Mouse (Mus musculus) stomach, embryonic 14.5 days (tissue): ENCODE measurements at regions not wholly inside any gene's neighbourhood (a gene's known extent, or its start where the extent isn't known, plus 50 kb on each side); places are given as distances from the start of the nearest gene placed in this dataset.
"Not testable (repeated sequence)": the region's sequence is repeated elsewhere in the genome, so short reads cannot be mapped to it uniquely, and the experiment has no call there.

Experiments used
- ATAC-seq: fragments of 200-750 bp; cut with Nextera tagmentation; 2 replicates; pipeline ENCODE4 v1.8.0; 2017; ENCODE audit warnings: low read depth, moderate TSS enrichment; ENCODE audit not compliant: insufficient number of reproducible peaks, insufficient read depth, low FRiP score
- H3K27ac ChIP-seq: fragments of 300-500 bp; sonication (generic); 2 replicates; pipeline ENCODE4 v1.5.1; 2014; ENCODE audit warnings: mild to moderate bottlenecking, low read length, moderate library complexity, mixed read lengths
- H3K27me3 ChIP-seq: fragments of 300-500 bp; sonication (generic); 2 replicates; pipeline ENCODE4 v1.6.1; 2014; ENCODE audit warnings: low read length, control low read depth, mixed read lengths; ENCODE audit not compliant: control insufficient read depth, insufficient read depth
- H3K36me3 ChIP-seq: fragments of 300-500 bp; sonication (generic); 2 replicates; pipeline ENCODE4 v1.6.1; 2014; ENCODE audit warnings: mild to moderate bottlenecking, control low read depth, low read length, moderate library complexity, mixed read lengths; ENCODE audit not compliant: control insufficient read depth, insufficient read depth
- H3K4me1 ChIP-seq: fragments of 300-500 bp; sonication (generic); 2 replicates; pipeline ENCODE4 v1.6.1; 2014; ENCODE audit warnings: low read length, control low read depth, mixed read lengths; ENCODE audit not compliant: control insufficient read depth, insufficient read depth
- H3K4me2 ChIP-seq: fragments of 300-500 bp; sonication (generic); replicated peaks from 2 replicates; pipeline ENCODE4 v1.6.1; 2014; ENCODE audit warnings: low read depth, low read length, control low read depth
- H3K4me3 ChIP-seq: fragments of 300-500 bp; sonication (generic); 2 replicates; pipeline ENCODE4 v1.5.1; 2014; ENCODE audit warnings: low read depth, low read length, control low read depth
- H3K9ac ChIP-seq: fragments of 300-500 bp; sonication (generic); replicated peaks from 2 replicates; pipeline ENCODE4 v1.6.1; 2014; ENCODE audit warnings: low read depth, mild to moderate bottlenecking, control low read depth, low read length, moderate library complexity, mixed read lengths
- H3K9me3 ChIP-seq: fragments of 300-500 bp; sonication (generic); 2 replicates; pipeline ENCODE4 v1.6.1; 2016; ENCODE audit warnings: low read depth, low read length, control low read depth; ENCODE audit not compliant: control insufficient read depth
- WGBS: fragments of 180-500 bp; shearing (Covaris S2); extraction: QIAGEN DNeasy Blood & Tissue Kit; methylation state at CpG from one replicate; pipeline ENCODE4 v1.1.7; 2014; 5-methylcytosine and 5-hydroxymethylcytosine counted together

DNA sequence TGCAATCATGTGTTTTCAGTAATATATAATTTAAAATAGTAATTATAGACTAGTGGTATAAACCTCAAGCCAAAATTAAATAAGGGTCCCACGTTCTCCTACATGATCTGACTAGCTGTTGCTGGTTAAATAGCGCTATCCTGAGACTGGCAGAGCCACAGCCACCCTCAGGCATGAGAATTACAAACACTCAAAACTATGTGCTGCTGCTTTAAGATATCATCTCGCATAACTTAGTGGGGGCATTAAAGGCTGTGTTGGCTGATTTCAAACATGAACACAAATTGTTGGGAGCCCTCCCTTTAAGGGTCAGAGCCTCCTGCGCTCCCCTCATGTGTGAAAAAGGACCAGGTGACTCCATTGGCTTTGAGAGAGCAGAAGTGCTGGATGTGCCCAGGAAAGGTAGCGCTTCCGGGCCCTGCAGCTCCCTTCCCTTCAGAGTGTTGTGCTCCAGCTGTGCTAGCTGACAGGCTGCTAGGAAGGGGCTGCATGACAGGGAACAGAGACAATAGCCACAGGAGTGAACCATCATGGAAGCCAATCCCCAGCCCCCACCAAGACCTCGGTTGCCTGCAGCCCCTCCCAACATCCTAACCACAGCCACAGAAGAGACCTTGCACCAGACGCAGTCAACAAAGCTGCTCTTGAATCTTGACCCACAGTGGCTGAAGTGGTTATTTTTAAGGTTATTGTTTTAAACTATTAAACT, 79.4 kb downstream of the H2al2a start:
- 27% methylated on average over 8 of the region's 8 CpGs for WGBS
- ATAC-seq, result no peak

GRCm38 (mm10) chr2:17902616-17903015, 94.1 kb downstream of the H2al2a start:
- Histone ChIP-seq H3K36me3 (no peaks in the 10 kb centered on the region), H3K4me2 (no peak overlapping the region), H3K4me3 (no peak overlapping the region), H3K9ac (no peak overlapping the region), H3K4me1 (no peaks in the 10 kb centered on the region), H3K27me3 (no peaks in the 10 kb centered on the region), H3K27ac (no peak overlapping the region), H3K9me3 (no peaks in the 10 kb centered on the region)
- no peak for ATAC-seq
- 92% methylated on average over 1 of the region's 1 CpGs for WGBS

More for the DNA sequence above, 79.4 kb downstream of the H2al2a start:
- Histone ChIP-seq H3K36me3 (no peaks in the 10 kb centered on the region), H3K9ac (no peak overlapping the region), H3K4me1 (no peaks in the 10 kb centered on the region), H3K4me3 (no peak overlapping the region), H3K4me2 (no peak overlapping the region), H3K27me3 (no peaks in the 10 kb centered on the region), H3K9me3 (no peaks in the 10 kb centered on the region), H3K27ac (no peak overlapping the region)

GRCm38 (mm10) chr2:17900202-17900601, 96.6 kb downstream of the H2al2a start:
- no peaks in the 10 kb centered on the region for H3K9me3 ChIP-seq
- H3K4me3 ChIP-seq, result no peak overlapping the region
- no peaks in the 10 kb centered on the region for H3K36me3 ChIP-seq
- ATAC-seq, result peak; percentile 85
- no peaks in the 10 kb centered on the region for H3K27me3 ChIP-seq
- WGBS, result 27% methylated on average over 8 of the region's 8 CpGs
- H3K9ac ChIP-seq, result no peak overlapping the region
- H3K4me1 ChIP-seq, result no peaks in the 10 kb centered on the region
- no peak overlapping the region for H3K27ac ChIP-seq
- H3K4me2 ChIP-seq, result no peak overlapping the region

DNA sequence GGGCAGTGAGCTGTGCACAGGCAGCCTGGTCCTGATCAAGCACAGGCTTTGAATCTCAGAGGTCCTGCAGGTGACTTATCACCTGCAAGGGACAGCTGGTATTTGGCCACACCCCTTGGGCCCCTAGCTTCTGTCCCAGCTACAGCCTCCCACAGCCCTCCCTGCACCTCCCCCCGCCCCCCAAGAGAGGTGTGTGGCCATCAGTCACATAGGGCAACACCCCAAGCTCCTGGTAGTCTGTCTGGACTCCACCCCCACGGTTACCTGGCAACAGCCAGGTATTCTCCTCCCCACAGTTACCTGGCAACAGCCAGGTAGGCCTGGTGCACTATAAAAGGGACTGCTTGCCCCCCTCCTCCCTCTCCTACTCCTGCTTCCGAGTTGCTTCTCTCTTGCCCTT, 98.0 kb downstream of the H2al2a start:
- 24% methylated on average over 3 of the region's 3 CpGs for WGBS
- no peaks in the 10 kb centered on the region for H3K9me3 ChIP-seq

GRCm38 (mm10) chr2:17896036-17896435, 100.7 kb downstream of the H2al2a start:
- Histone ChIP-seq H3K36me3 (no peaks in the 10 kb centered on the region), H3K4me3 (no peak overlapping the region), H3K4me2 (no peak overlapping the region), H3K27ac (no peak overlapping the region), H3K9me3 (no peaks in the 10 kb centered on the region; the same call in 1 of the 2 replicates), H3K27me3 (no peaks in the 10 kb centered on the region), H3K4me1 (no peaks in the 10 kb centered on the region), H3K9ac (no peak overlapping the region)
- 94% methylated on average over 2 of the region's 2 CpGs for WGBS
- ATAC-seq, result no peak

More for the DNA sequence above, 98.0 kb downstream of the H2al2a start:
- ATAC-seq, result peak; percentile 54; the same call in 1 of the 2 replicates
- H3K36me3 ChIP-seq, result no peaks in the 10 kb centered on the region
- H3K4me2 ChIP-seq, result no peak overlapping the region
- no peaks in the 10 kb centered on the region for H3K4me1 ChIP-seq
- no peak overlapping the region for H3K9ac ChIP-seq
- no peak overlapping the region for H3K27ac ChIP-seq
- H3K27me3 ChIP-seq, result no peaks in the 10 kb centered on the region
- no peak overlapping the region for H3K4me3 ChIP-seq

GRCm38 (mm10) chr2:17892661-17893060, 104.1 kb downstream of the H2al2a start:
- not testable (repeated sequence) for H3K4me2 ChIP-seq, H3K27ac ChIP-seq, H3K9ac ChIP-seq, H3K9me3 ChIP-seq, H3K4me1 ChIP-seq, H3K36me3 ChIP-seq, H3K27me3 ChIP-seq, ATAC-seq, H3K4me3 ChIP-seq
- 94% methylated on average over 7 of the region's 7 CpGs for WGBS

GRCm38 (mm10) chr2:17887699-17888098, 109.1 kb downstream of the H2al2a start:
- Histone ChIP-seq H3K9ac (no peak overlapping the region), H3K4me3 (no peak overlapping the region), H3K27ac (no peak overlapping the region), H3K9me3 (no peaks in the 10 kb centered on the region), H3K4me1 (no peaks in the 10 kb centered on the region), H3K27me3 (no peaks in the 10 kb centered on the region), H3K4me2 (no peak overlapping the region), H3K36me3 (no peaks in the 10 kb centered on the region)
- ATAC-seq, result no peak
- WGBS, result 57% methylated on average over 3 of the region's 3 CpGs

- Histone ChIP-seq H3K36me3 (no peaks in the 10 kb centered on the region), H3K9me3 (no peaks in the 10 kb centered on the region), H3K4me3 (no peak overlapping the region), H3K9ac (no peak overlapping the region), H3K27ac (no peak overlapping the region), H3K4me2 (no peak overlapping the region), H3K4me1 (peaks cover 4% of the 10 kb centered on the region; the same call in 1 of the 2 replicates), H3K27me3 (no peaks in the 10 kb centered on the region)
- ATAC-seq, result no peak
- 73% methylated on average over 12 of the region's 12 CpGs for WGBS
Measured at GRCm38 (mm10) chr2:17882389-17882788, 114.4 kb downstream of the H2al2a start.
